Mouse (Mus musculus): ENCODE measurements around the gene Otulinl. TPM values are rescaled to one million over a fixed set of nuclear protein-coding genes. Genes with fewer than 3 reads are reported as not detected.

Gene Otulinl
- total RNA-seq, 2 experiments from 2014 or later: 0.91 to 1.4 TPM

- no peak for DNase-seq
- intact Hi-C loops (cut with DNase I): no loop called here
Measured at GRCm38 (mm10) chr15:27683206-27683605, 1.8 kb upstream of the Otulinl start.

GRCm38 (mm10) chr15:27682619-27683018 lies 1.2 kb upstream of the Otulinl start:
- no peak for DNase-seq
- intact Hi-C loops (cut with DNase I): no loop called here

- peak in 1 of 2 experiments; percentile 26 for DNase-seq
- intact Hi-C loops (cut with DNase I): no loop called here
Measured at GRCm38 (mm10) chr15:27680997-27681396, 382 bp downstream of the Otulinl start.

- DNase-seq: no peak
- intact Hi-C loops (cut with DNase I): loop anchor here (2.0 kb wide), 1 partner anchor 342 kb away; no protein-coding TSS in a partner anchor
Measured at GRCm38 (mm10) chr15:27678511-27678910, 2.9 kb downstream of the Otulinl start.

- no peak for DNase-seq
- intact Hi-C loops (cut with DNase I): loop anchor here (2.0 kb wide), 1 partner anchor 343 kb away; no protein-coding TSS in a partner anchor
Measured at GRCm38 (mm10) chr15:27677801-27678200, 3.6 kb downstream of the Otulinl start.

GRCm38 (mm10) chr15:27676211-27676610 lies 5.2 kb downstream of the Otulinl start:
- no peak for DNase-seq
- intact Hi-C loops (cut with DNase I): no loop called here

GRCm38 (mm10) chr15:27675122-27675521 lies 6.3 kb downstream of the Otulinl start:
- no peak for DNase-seq
- intact Hi-C loops (cut with DNase I): no loop called here

GRCm38 (mm10) chr15:27674041-27674440 lies 7.3 kb downstream of the Otulinl start:
- no peak for DNase-seq
- intact Hi-C loops (cut with DNase I): no loop called here

- intact Hi-C loops (cut with DNase I): no loop called here
- DNase-seq: no peak
Measured at GRCm38 (mm10) chr15:27673151-27673550, 8.2 kb downstream of the Otulinl start.

GRCm38 (mm10) chr15:27672259-27672658 lies 9.1 kb downstream of the Otulinl start:
- DNase-seq: no peak
- intact Hi-C loops (cut with DNase I): no loop called here

GRCm38 (mm10) chr15:27671612-27672245 lies 9.7 kb downstream of the Otulinl start:
- no peak for DNase-seq
- intact Hi-C loops (cut with DNase I): no loop called here

GRCm38 (mm10) chr15:27670708-27671107 lies 10.7 kb downstream of the Otulinl start:
- DNase-seq: no peak
- intact Hi-C loops (cut with DNase I): no loop called here

- intact Hi-C loops (cut with DNase I): loop anchor here (5.0 to 10.0 kb wide), 2 partner anchors 47 to 185 kb away; no protein-coding TSS in a partner anchor
Measured at GRCm38 (mm10) chr15:27669931-27670411, 11.4 kb downstream of the Otulinl start.

GRCm38 (mm10) chr15:27669276-27669675 lies 12.1 kb downstream of the Otulinl start:
- no peak for DNase-seq
- intact Hi-C loops (cut with DNase I): loop anchor here (5.0 to 10.0 kb wide), 2 partner anchors 48 to 186 kb away; no protein-coding TSS in a partner anchor

More at GRCm38 (mm10) chr15:27669931-27670411, 11.4 kb downstream of the Otulinl start:
- DNase-seq: no peak

GRCm38 (mm10) chr15:27668557-27668956 lies 12.8 kb downstream of the Otulinl start:
- intact Hi-C loops (cut with DNase I): loop anchor here (5.0 to 10.0 kb wide), 2 partner anchors 49 to 186 kb away; no protein-coding TSS in a partner anchor
- no peak for DNase-seq

GRCm38 (mm10) chr15:27668001-27668461 lies 13.3 kb downstream of the Otulinl start:
- no peak for DNase-seq
- intact Hi-C loops (cut with DNase I): loop anchor here (5.0 to 10.0 kb wide), 2 partner anchors 49 to 187 kb away; no protein-coding TSS in a partner anchor

- DNase-seq: no peak
Measured at GRCm38 (mm10) chr15:27666911-27667539, 14.4 kb downstream of the Otulinl start.

GRCm38 (mm10) chr15:27665392-27665911 lies 15.9 kb downstream of the Otulinl start:
- intact Hi-C loops (cut with DNase I): loop anchor here (5.0 to 10.0 kb wide), 2 partner anchors 52 to 189 kb away; no protein-coding TSS in a partner anchor
- peak; percentile 35 to 46 for DNase-seq

More at GRCm38 (mm10) chr15:27666911-27667539, 14.4 kb downstream of the Otulinl start:
- intact Hi-C loops (cut with DNase I): loop anchor here (5.0 to 10.0 kb wide), 2 partner anchors 50 to 188 kb away; no protein-coding TSS in a partner anchor

GRCm38 (mm10) chr15:27664126-27664525 lies 17.3 kb downstream of the Otulinl start:
- intact Hi-C loops (cut with DNase I): loop anchor here (10.0 kb wide), 1 partner anchor 191 kb away; no protein-coding TSS in a partner anchor
- DNase-seq: no peak

- intact Hi-C loops (cut with DNase I): loop anchor here (10.0 kb wide), 1 partner anchor 192 kb away; no protein-coding TSS in a partner anchor
- DNase-seq: no peak
Measured at GRCm38 (mm10) chr15:27662699-27663098, 18.7 kb downstream of the Otulinl start.

- intact Hi-C loops (cut with DNase I): loop anchor here (10.0 kb wide), 1 partner anchor 193 kb away; no protein-coding TSS in a partner anchor
Measured at GRCm38 (mm10) chr15:27661696-27662095, 19.7 kb downstream of the Otulinl start.

More at GRCm38 (mm10) chr15:27661696-27662095, 19.7 kb downstream of the Otulinl start:
- DNase-seq: no peak

Data from gastrocnemius, postnatal 36 days (tissue).